Mouse (Mus musculus) effector memory CD4-positive, alpha-beta T cell, adult 5 months (primary cell): ENCODE data around the gene Vmn1r179. TPM values are rescaled to one million over a fixed set of nuclear protein-coding genes. Genes with fewer than 3 reads are reported as not detected.

ENCODE experiments used
- polyA plus RNA-seq: library from polyadenylated mRNA; unstranded; fragments of 100-300 nt; shearing (Covaris generic); gene quantifications from one replicate; pipeline ENCODE4 v1.2.1, GENCODE M21; 2017

The Vmn1r179 gene
- 0.22 TPM for polyA plus RNA-seq

GRCm38 (mm10) chr7:23926678-23927077 lies at the start of gene Vmn1r179:
Vmn1r179 (plus strand) TSS chr7:23926978.

DNA sequence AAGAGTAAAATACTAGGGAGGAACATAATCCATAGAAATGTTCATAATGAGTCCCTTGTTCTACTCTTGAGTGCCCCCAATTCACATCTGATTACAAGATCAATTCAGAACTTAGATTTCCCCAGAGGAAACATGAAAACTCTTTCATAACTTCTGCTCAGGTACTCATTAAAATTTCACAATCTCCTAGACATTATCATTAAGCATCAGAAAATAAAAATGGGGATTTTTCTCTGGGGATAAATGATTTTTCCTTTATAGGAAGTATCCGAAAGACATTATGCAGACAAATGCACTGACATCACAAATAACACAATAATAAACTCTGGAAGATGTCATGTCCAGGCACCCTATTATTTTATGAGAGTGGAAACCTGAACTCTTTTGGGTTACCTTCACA lies 35.1 kb upstream of the Vmn1r179 start, which contains the start of gene Vmn1r178:
Vmn1r178 (plus strand) TSS at position 301 of the 400 bp plus-strand sequence.

DNA sequence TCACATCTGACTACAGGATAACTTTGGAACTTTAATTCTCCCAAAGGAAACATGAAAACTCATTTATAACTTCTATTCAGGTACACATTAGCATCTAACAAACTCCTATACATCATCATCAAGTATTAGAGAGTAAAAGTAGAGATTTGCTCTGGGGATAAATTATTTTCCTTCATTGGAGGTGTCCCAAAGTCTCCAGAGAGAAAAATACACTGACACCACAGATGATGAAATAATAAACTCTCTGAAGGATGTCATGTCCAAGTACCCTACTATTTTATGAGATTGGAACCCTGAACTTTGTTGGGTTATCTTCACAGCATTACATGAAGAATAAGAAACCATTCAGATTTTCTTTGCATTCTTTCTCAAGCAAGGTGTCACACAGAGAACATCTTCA lies 23.6 kb downstream of the Vmn1r179 start, which contains the start of gene Vmn1r180:
Vmn1r180 (plus strand) TSS at position 301 of the 400 bp plus-strand sequence.

GRCm38 (mm10) chr7:23974315-23974714 lies 47.5 kb downstream of the Vmn1r179 start, which contains the start of gene Vmn1r181:
Vmn1r181 (plus strand) TSS chr7:23974615.

Other genes starting within 250 kb of the Vmn1r179 start
- 0.07 TPM for gene Vmn1r173, start 226.3 kb upstream of the Vmn1r179 start, polyA plus RNA-seq
- gene Vmn1r174, start 174.7 kb upstream of the Vmn1r179 start, polyA plus RNA-seq = not detected
- gene Vmn1r175, start 116.3 kb upstream of the Vmn1r179 start, polyA plus RNA-seq = not detected
- not detected for gene Vmn1r176, start 89.6 kb upstream of the Vmn1r179 start, polyA plus RNA-seq
- not detected for gene Vmn1r177, start 60.5 kb upstream of the Vmn1r179 start, polyA plus RNA-seq
- not detected for gene Vmn1r178, start 35.0 kb upstream of the Vmn1r179 start, polyA plus RNA-seq
- gene Vmn1r180, start 23.7 kb downstream of the Vmn1r179 start, polyA plus RNA-seq = not detected
- not detected for gene Vmn1r181, start 47.6 kb downstream of the Vmn1r179 start, polyA plus RNA-seq
- not detected for gene V1rd19, start 74.7 kb downstream of the Vmn1r179 start, polyA plus RNA-seq
- gene Vmn1r183, start 126.3 kb downstream of the Vmn1r179 start, polyA plus RNA-seq = 0.07 TPM
- gene Zfp180, start 154.9 kb downstream of the Vmn1r179 start, polyA plus RNA-seq = 27.9 TPM
- gene Zfp112, start 185.3 kb downstream of the Vmn1r179 start, polyA plus RNA-seq = 1.1 TPM
- gene Zfp235, start 207.2 kb downstream of the Vmn1r179 start, polyA plus RNA-seq = 6.6 TPM
- gene Zfp114, start 248.1 kb downstream of the Vmn1r179 start, polyA plus RNA-seq = not detected